Mouse (Mus musculus): ENCODE measurements around the gene Polr3g.

DNA sequence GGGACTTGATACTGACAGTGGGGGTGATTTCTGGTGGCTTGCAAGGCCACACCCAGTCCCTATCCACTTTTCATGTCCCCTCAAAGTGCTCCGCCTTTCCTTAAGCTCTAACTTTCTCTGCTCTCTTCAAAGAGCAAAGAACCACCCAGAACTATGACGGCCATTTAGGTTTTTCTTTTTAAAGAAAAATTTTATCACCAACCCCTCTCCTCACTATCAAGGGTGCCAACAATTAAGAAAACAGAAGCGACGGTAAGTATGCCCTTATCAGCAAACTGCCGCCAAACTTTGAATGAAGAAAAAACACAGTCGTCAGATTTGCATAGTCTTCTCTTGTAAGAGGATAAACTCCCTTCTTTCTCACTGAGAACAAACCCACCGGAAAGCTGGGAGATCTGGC, 547 bp downstream of the Polr3g start:
- TF ChIP-seq CTCF (IDR thresholded peaks at IDR 0.05; ENCODE audit: extremely low read depth, insufficient read depth, insufficient read length, insufficient replicate concordance), result no peak
- no peak for TF ChIP-seq POLR2A (IDR thresholded peaks at IDR 0.05; ENCODE audit: low read depth, low read length)

Measured in spleen, adult 2 months (tissue).